Mouse (Mus musculus) thymus, postnatal 10 days (tissue): ENCODE results near the gene Smyd3.

Source experiments
- DNase-seq, 2 experiments: peaks; one replicate each; pipeline ENCODE4 v3.0.0; 2021; ENCODE audit warnings: low spot score in 2 of 2

Gene Smyd3

GRCm38 (mm10) chr1:179458987-179459368 lies 58.9 kb downstream of the Smyd3 start:
- DNase-seq: no peak

- DNase-seq: no peak
Observed at GRCm38 (mm10) chr1:179458236-179458986, 59.4 kb downstream of the Smyd3 start.

- no peak for DNase-seq
Observed at GRCm38 (mm10) chr1:179454600-179454999, 63.2 kb downstream of the Smyd3 start.

GRCm38 (mm10) chr1:179451211-179451610 lies 66.6 kb downstream of the Smyd3 start:
- peak in 1 of 2 experiments; percentile 30 for DNase-seq

- DNase-seq: no peak
Observed at GRCm38 (mm10) chr1:179446845-179447212, 71.0 kb downstream of the Smyd3 start.

- DNase-seq: no peak
Observed at GRCm38 (mm10) chr1:179446127-179446844, 71.6 kb downstream of the Smyd3 start.

GRCm38 (mm10) chr1:179443835-179444234 lies 74.0 kb downstream of the Smyd3 start:
- no peak for DNase-seq

GRCm38 (mm10) chr1:179443423-179443822 lies 74.4 kb downstream of the Smyd3 start:
- no peak for DNase-seq

GRCm38 (mm10) chr1:179436596-179436995 lies 81.2 kb downstream of the Smyd3 start:
- DNase-seq: no peak

GRCm38 (mm10) chr1:179434443-179435260 lies 83.2 kb downstream of the Smyd3 start:
- no peak for DNase-seq

GRCm38 (mm10) chr1:179433828-179434227 lies 84.0 kb downstream of the Smyd3 start:
- DNase-seq: no peak

- no peak for DNase-seq
Observed at GRCm38 (mm10) chr1:179433355-179433754, 84.5 kb downstream of the Smyd3 start.

- DNase-seq: no peak
Observed at GRCm38 (mm10) chr1:179430077-179430476, 87.8 kb downstream of the Smyd3 start.

- no peak for DNase-seq
Observed at GRCm38 (mm10) chr1:179424879-179425472, 92.9 kb downstream of the Smyd3 start.

GRCm38 (mm10) chr1:179419091-179419490 lies 98.8 kb downstream of the Smyd3 start:
- DNase-seq: no peak

GRCm38 (mm10) chr1:179408086-179408485 lies 109.8 kb downstream of the Smyd3 start:
- no peak for DNase-seq

- DNase-seq: no peak
Observed at GRCm38 (mm10) chr1:179400835-179401234, 117.0 kb downstream of the Smyd3 start.

GRCm38 (mm10) chr1:179398639-179399038 lies 119.2 kb downstream of the Smyd3 start:
- no peak for DNase-seq

- no peak for DNase-seq
Observed at GRCm38 (mm10) chr1:179386237-179386975, 131.4 kb downstream of the Smyd3 start.

- DNase-seq: no peak
Observed at GRCm38 (mm10) chr1:179385691-179386090, 132.2 kb downstream of the Smyd3 start.

- DNase-seq: no peak
Observed at GRCm38 (mm10) chr1:179384296-179384695, 133.5 kb downstream of the Smyd3 start.
